Mouse (Mus musculus) hindbrain, embryonic 12.5 days (tissue): ENCODE measurements around the gene Exo1. TPM values are rescaled to one million over a fixed set of nuclear protein-coding genes. Genes with fewer than 3 reads are reported as not detected.

Experiments
- polyA plus RNA-seq: library from polyadenylated mRNA; unstranded; fragments of >200 nt; fragmentation: Nextera tagmentation; extraction: Ambion mirVana; gene quantifications from 2 replicates; pipeline ENCODE4 v1.2.1, GENCODE M21; 2016

Gene Exo1
- polyA plus RNA-seq, 1 experiment from 2014 or later, result 54.5 TPM

Other genes with a start within 250 kb of the Exo1 start
- gene Opn3, start 187.8 kb upstream of the Exo1 start, polyA plus RNA-seq, result 8.6 and 10.3 TPM in 2 replicates
- gene Chml, start 187.7 kb upstream of the Exo1 start, polyA plus RNA-seq, result 5.9 and 6.0 TPM in 2 replicates
- gene Wdr64, start 182.0 kb upstream of the Exo1 start, polyA plus RNA-seq, result not detected in 2 replicates
- gene Gm38100, start 39.7 kb downstream of the Exo1 start, polyA plus RNA-seq, result not detected in 2 replicates
- gene Rbm8a2, start 98.5 kb downstream of the Exo1 start, polyA plus RNA-seq, result 0.74 and 1.6 TPM in 2 replicates